Mouse (Mus musculus) liver, embryonic 16.5 days (tissue): ENCODE measurements around the gene Olfr15. TPM values are rescaled to one million over a fixed set of nuclear protein-coding genes. Genes with fewer than 3 reads are reported as not detected.
A peak's percentile ranks its signal among the peaks of the same experiment; 100 is the strongest.
"Not testable (repeated sequence)": the region's sequence is repeated elsewhere in the genome, so short reads cannot be mapped to it uniquely, and the experiment has no call there.

Source experiments
- ATAC-seq: fragments of 200-750 bp; cut with Nextera tagmentation; 2 replicates; pipeline ENCODE4 v1.8.0; 2017; ENCODE audit warnings: low read depth, mild to moderate bottlenecking, moderate number of reproducible peaks, moderate library complexity
- H3K27ac ChIP-seq: fragments of 300-500 bp; sonication (generic); 2 replicates; pipeline ENCODE4 v1.5.1; 2014; ENCODE audit warnings: mild to moderate bottlenecking, low read length
- H3K27me3 ChIP-seq: fragments of 300-500 bp; sonication (generic); 2 replicates; pipeline ENCODE4 v1.6.1; 2014; ENCODE audit warnings: low read depth, low read length, mixed read lengths; ENCODE audit not compliant: control insufficient read depth, insufficient read depth
- H3K36me3 ChIP-seq: fragments of 300-500 bp; sonication (generic); 2 replicates; pipeline ENCODE4 v1.6.1; 2014; ENCODE audit warnings: mild to moderate bottlenecking; ENCODE audit not compliant: control insufficient read depth, insufficient read depth
- H3K4me1 ChIP-seq: fragments of 300-500 bp; sonication (generic); 2 replicates; pipeline ENCODE4 v1.6.1; 2014; ENCODE audit warnings: low read depth, low read length, mixed read lengths; ENCODE audit not compliant: control insufficient read depth
- H3K4me2 ChIP-seq: fragments of 300-500 bp; sonication (generic); 2 replicates; pipeline ENCODE4 v1.6.1; 2014; ENCODE audit warnings: low read depth, low read length, mixed read lengths
- H3K4me3 ChIP-seq: fragments of 300-500 bp; sonication (generic); 2 replicates; pipeline ENCODE4 v1.5.1; 2014; ENCODE audit warnings: low read depth, mild to moderate bottlenecking, low read length
- H3K9ac ChIP-seq: fragments of 300-500 bp; sonication (generic); 2 replicates; pipeline ENCODE4 v1.6.1; 2014; ENCODE audit warnings: low read depth, low read length
- H3K9me3 ChIP-seq: fragments of 300-500 bp; sonication (generic); replicated peaks from 2 replicates; pipeline ENCODE4 v1.6.1; 2016; ENCODE audit warnings: low read length; ENCODE audit not compliant: control insufficient read depth
- WGBS: fragments of 180-500 bp; shearing (Covaris S2); extraction: QIAGEN DNeasy Blood & Tissue Kit; methylation state at CpG from one replicate; pipeline ENCODE4 v1.1.7; 2014; ENCODE audit not compliant: insufficient replicate concordance; 5-methylcytosine and 5-hydroxymethylcytosine counted together
- polyA plus RNA-seq: library from polyadenylated mRNA; unstranded; fragments of >200 nt; fragmentation: Nextera tagmentation; extraction: Ambion mirVana; gene quantifications from 2 replicates; pipeline ENCODE4 v1.2.1, GENCODE M21; 2015

The Olfr15 gene
- polyA plus RNA-seq, 1 experiment from 2014 or later = not detected

- WGBS = 48% methylated on average over 17 of the region's 17 CpGs
- Histone ChIP-seq H3K27ac (no peak overlapping the region), H3K27me3 (no peaks in the 10 kb centered on the region), H3K4me3 (no peak overlapping the region), H3K36me3 (no peaks in the 10 kb centered on the region), H3K4me1 (no peaks in the 10 kb centered on the region), H3K9me3 (no peaks in the 10 kb centered on the region), H3K9ac (no peak overlapping the region), H3K4me2 (no peak overlapping the region)
- no peak for ATAC-seq
These were observed 8.6 kb downstream of the Olfr15 start for GRCm38 (mm10) chr16:3839157-3839885.

DNA sequence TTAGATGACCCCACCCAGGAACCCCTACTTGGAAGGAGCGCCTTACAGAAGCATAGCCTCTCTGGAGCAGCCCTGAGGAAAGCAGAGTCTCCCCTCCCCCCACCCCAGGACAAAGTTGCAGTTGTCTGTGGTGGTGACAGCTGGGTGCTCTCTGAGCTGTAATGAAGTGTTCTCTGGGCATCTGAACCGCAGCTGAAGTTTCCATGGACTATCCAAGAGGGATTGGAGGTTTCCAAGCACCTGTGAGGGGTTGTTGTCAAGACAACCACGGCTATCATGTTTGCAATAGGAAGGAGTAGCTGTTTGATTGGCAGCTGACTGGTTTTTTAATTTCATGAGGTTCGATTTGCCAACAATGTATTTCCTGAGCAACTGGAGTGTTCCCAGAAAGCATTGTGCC lies 12.3 kb downstream of the Olfr15 start:
- WGBS = 21% methylated on average over 4 of the region's 4 CpGs
- Histone ChIP-seq H3K27me3 (no peaks in the 10 kb centered on the region), H3K4me2 (no peak overlapping the region), H3K4me1 (peaks cover 12% of the 10 kb centered on the region), H3K27ac (peak overlapping the region; percentile 8; the same call in 1 of the 2 replicates), H3K4me3 (no peak overlapping the region), H3K9me3 (no peaks in the 10 kb centered on the region), H3K9ac (no peak overlapping the region), H3K36me3 (no peaks in the 10 kb centered on the region)
- ATAC-seq = no peak

- no peak overlapping the region for H3K4me2 ChIP-seq
- no peak for ATAC-seq
- no peaks in the 10 kb centered on the region for H3K9me3 ChIP-seq
- no peaks in the 10 kb centered on the region for H3K36me3 ChIP-seq
- no peaks in the 10 kb centered on the region for H3K27me3 ChIP-seq
- 44% methylated on average over 1 of the region's 1 CpGs for WGBS
- peaks cover 12% of the 10 kb centered on the region for H3K4me1 ChIP-seq
- no peak overlapping the region for H3K9ac ChIP-seq
- no peak overlapping the region for H3K4me3 ChIP-seq
- H3K27ac ChIP-seq = no peak overlapping the region; the same call in 1 of the 2 replicates
These were observed 13.1 kb downstream of the Olfr15 start for GRCm38 (mm10) chr16:3843796-3844195.

GRCm38 (mm10) chr16:3846711-3847518 lies 16.2 kb downstream of the Olfr15 start, which contains the start of gene Zfp174:
Gene Zfp174 (plus strand): TSS chr16:3847268.
- 3% methylated on average over 38 of the region's 38 CpGs for WGBS
- H3K9ac ChIP-seq = peak within 1 kb of the TSS; percentile 79
- H3K27me3 ChIP-seq = no peaks in the 10 kb centered on the region
- H3K27ac ChIP-seq = peak within 1 kb of the TSS; percentile 65
- peaks cover 12% of the 10 kb centered on the region for H3K4me1 ChIP-seq
- H3K36me3 ChIP-seq = no peaks in the 10 kb centered on the region
- peak; percentile 99 for ATAC-seq
- H3K9me3 ChIP-seq = no peaks in the 10 kb centered on the region
- peak within 1 kb of the TSS; percentile 79 for H3K4me3 ChIP-seq
- H3K4me2 ChIP-seq = peak within 1 kb of the TSS; percentile 86

GRCm38 (mm10) chr16:3847871-3848270 lies 17.2 kb downstream of the Olfr15 start:
- Histone ChIP-seq H3K4me3 (peak overlapping the region; percentile 79), H3K27me3 (no peaks in the 10 kb centered on the region), H3K9ac (peak overlapping the region; percentile 2), H3K4me2 (peak overlapping the region; percentile 86), H3K27ac (no peak overlapping the region), H3K4me1 (peaks cover 12% of the 10 kb centered on the region), H3K9me3 (no peaks in the 10 kb centered on the region), H3K36me3 (no peaks in the 10 kb centered on the region)
- WGBS = 69% methylated on average over 4 of the region's 4 CpGs
- no peak for ATAC-seq

GRCm38 (mm10) chr16:3848416-3848815 lies 17.7 kb downstream of the Olfr15 start:
- H3K4me2 ChIP-seq = no peak overlapping the region
- no peak for ATAC-seq
- no peaks in the 10 kb centered on the region for H3K36me3 ChIP-seq
- H3K27ac ChIP-seq = no peak overlapping the region
- no peaks in the 10 kb centered on the region for H3K9me3 ChIP-seq
- H3K4me3 ChIP-seq = no peak overlapping the region
- WGBS = 68% methylated on average over 3 of the region's 3 CpGs
- no peaks in the 10 kb centered on the region for H3K27me3 ChIP-seq
- peaks cover 12% of the 10 kb centered on the region for H3K4me1 ChIP-seq
- no peak overlapping the region for H3K9ac ChIP-seq

DNA sequence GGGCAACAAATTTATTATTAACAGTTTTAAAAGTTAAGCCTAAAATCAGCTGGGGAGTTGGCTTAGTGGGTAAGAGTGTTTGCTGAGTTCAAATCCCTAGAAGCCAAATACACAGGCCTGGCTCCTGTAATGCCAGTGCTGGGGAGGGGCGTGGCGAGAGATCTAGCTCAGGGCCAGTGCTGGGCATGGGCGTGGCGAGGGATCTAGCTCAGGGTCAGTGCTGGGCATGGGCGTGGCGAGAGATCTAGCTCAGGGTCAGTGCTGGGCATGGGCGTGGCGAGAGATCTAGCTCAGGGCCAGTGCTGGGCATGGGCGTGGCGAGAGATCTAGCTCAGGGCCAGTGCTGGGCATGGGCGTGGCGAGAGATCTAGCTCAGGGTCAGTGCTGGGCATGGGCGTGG lies 20.6 kb downstream of the Olfr15 start:
- not testable (repeated sequence) for H3K36me3 ChIP-seq, H3K27me3 ChIP-seq, H3K27ac ChIP-seq, H3K4me3 ChIP-seq, ATAC-seq, H3K9ac ChIP-seq, H3K4me2 ChIP-seq, H3K9me3 ChIP-seq
- peaks cover 12% of the 10 kb centered on the region for H3K4me1 ChIP-seq
- 79% methylated on average over 13 of the region's 13 CpGs for WGBS

GRCm38 (mm10) chr16:3852586-3852985 lies 21.9 kb downstream of the Olfr15 start:
- Histone ChIP-seq H3K4me1 (peaks cover 4% of the 10 kb centered on the region), H3K27me3 (no peaks in the 10 kb centered on the region), H3K27ac (no peak overlapping the region), H3K4me2 (no peak overlapping the region), H3K9me3 (no peaks in the 10 kb centered on the region), H3K4me3 (no peak overlapping the region), H3K36me3 (no peaks in the 10 kb centered on the region), H3K9ac (no peak overlapping the region)
- WGBS = 59% methylated on average over 12 of the region's 12 CpGs
- ATAC-seq = no peak
